Mouse (Mus musculus) cerebellum, adult 8-10 months (tissue): ENCODE measurements at regions not wholly inside any gene's neighbourhood (a gene's known extent, or its start where the extent isn't known, plus 50 kb on each side); places are given as distances from the start of the nearest gene placed in this dataset.

ENCODE experiments used
- DNase-seq: peaks from one replicate; pipeline ENCODE4 v3.0.0; 2022

- peak; percentile 55 for DNase-seq
Observed at GRCm38 (mm10) chr8:113190537-113190936, 444.9 kb upstream of the Mon1b start.

GRCm38 (mm10) chr8:113191537-113191936, 443.9 kb upstream of the Mon1b start:
- no peak for DNase-seq
